Mouse (Mus musculus) urinary bladder, postnatal 14 days (tissue): ENCODE data around the gene Col8a2.

ENCODE experiments used
- DNase-seq: peaks from one replicate; pipeline ENCODE4 v3.0.0; 2021; ENCODE audit warnings: low spot score

Col8a2 gene

GRCm38 (mm10) chr4:126260520-126261201 is 25.9 kb upstream of the Col8a2 start:
- peak; percentile 87 for DNase-seq

GRCm38 (mm10) chr4:126261266-126261665 is 25.3 kb upstream of the Col8a2 start:
- DNase-seq: no peak

DNA sequence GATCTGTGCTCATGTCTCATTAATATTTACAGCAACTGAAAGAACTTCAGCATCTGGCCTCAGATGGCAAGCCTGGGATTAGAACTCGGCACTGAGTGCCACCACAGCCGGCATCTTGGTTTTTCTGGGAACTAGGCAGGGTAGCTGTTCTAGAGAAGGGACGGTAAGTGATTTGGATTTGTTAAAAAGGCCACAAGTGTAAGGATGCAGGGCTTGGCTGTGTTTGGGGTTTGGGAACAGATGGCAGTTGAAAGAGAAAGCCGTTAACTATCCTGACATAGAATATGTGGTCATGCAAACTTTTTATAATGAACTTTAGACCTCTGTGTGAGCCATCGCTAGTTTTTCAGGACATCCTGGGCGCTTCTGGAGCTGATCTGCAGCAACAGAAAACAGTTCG is 24.9 kb upstream of the Col8a2 start:
- no peak for DNase-seq

DNA sequence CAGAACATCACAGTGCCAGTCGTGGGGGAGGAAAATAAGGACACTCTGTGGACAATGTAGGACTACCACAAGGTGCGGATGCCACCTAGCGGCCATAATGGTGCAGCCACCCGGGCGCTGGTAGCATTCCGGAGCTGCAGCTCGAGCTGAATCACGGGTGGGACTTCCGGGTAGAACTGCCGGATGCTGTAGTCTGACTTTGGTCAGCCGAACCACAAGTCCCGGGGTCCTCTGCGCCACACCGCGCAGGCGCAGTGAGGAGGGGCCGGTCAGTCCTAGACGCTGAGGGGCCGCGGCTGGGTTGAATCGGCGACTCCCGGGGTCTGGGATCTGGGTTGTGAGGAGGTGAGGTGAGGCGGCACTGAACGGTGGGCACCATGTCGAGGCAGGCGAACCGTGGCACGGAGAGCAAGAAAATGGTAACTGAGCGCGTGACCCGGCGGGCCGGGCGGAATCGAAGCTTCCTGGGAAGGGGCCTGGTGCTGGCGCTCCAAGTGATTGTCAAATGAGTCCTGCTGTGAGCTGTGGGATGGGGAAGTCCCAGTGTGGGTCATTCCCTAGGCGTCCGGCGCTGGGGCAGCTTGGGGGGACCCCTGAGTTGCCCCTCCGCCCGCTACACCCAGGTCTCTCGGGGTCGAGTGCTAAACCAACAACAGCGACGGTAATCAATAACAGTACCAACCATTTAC is 24.3 kb upstream of the Col8a2 start, which contains the start of gene Trappc3:
Gene Trappc3, plus strand, starts transcription at position 207 of the 689 bp plus-strand sequence.
- peak; percentile 100 for DNase-seq

GRCm38 (mm10) chr4:126269292-126269691 is 17.3 kb upstream of the Col8a2 start:
- DNase-seq: no peak

- no peak for DNase-seq
These were observed 12.8 kb upstream of the Col8a2 start for GRCm38 (mm10) chr4:126273753-126274152.

DNA sequence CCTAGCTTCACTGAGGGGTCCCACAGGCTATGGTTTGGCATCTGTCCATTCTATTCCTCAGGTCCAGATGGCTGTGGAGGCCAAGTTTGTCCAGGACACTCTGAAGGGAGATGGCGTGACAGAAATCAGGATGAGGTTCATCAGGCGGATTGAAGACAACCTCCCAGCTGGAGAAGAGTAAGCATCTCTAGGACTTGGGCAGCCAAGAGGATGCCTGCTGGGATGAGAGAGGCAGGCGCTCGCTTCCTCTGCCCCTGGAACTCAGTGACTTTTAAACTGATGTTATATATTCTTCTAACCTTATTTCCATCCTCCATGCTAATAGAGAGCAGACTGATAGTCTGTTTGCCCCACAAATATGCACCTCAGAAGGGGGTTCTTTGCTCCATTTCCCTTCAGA is 11.5 kb upstream of the Col8a2 start:
- no peak for DNase-seq

DNA sequence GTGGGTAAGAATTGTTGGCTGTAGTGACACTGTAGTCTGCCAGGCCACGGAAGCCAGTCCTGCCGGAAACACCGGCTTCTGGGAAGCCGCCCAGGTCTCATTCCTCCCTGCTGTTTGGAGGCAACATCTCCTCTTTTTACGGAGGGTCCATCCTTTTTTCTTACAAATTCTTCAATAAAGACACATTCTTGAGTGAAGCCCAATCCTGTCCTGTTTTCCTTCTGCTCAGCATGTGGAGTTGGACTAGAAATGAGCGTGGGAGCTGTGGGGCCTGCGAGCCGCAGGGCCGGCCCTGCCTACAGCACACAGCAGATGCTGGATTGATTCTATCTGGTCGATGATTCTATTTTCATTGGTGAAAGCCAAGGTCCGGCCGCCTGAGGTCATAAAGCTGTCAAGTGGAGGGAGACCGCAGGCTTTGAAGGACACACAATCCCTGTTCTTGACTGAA is 10.9 kb upstream of the Col8a2 start:
- no peak for DNase-seq

- peak; percentile 63 for DNase-seq
These were observed 8.6 kb upstream of the Col8a2 start for GRCm38 (mm10) chr4:126277906-126278564.

DNA sequence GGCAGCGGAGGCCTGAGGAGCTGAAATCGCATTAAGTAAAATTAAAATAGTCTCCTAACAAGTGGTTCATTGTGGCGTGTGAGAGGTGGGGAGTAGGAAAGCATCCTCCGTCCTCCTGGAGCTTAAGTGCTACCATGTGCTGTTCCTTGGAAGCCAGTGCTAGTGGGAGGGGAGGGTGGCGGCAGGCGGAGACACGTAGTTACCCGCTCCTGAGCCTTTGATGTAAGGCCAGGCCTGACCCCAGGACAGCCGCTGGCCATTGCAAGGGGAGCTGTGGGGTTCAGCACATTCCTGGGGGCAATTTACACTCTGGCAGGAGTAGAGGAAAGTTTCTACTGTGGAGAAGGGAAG is 8.1 kb upstream of the Col8a2 start:
- DNase-seq: no peak

- no peak for DNase-seq
These were observed 7.6 kb upstream of the Col8a2 start for GRCm38 (mm10) chr4:126278961-126279360.

DNA sequence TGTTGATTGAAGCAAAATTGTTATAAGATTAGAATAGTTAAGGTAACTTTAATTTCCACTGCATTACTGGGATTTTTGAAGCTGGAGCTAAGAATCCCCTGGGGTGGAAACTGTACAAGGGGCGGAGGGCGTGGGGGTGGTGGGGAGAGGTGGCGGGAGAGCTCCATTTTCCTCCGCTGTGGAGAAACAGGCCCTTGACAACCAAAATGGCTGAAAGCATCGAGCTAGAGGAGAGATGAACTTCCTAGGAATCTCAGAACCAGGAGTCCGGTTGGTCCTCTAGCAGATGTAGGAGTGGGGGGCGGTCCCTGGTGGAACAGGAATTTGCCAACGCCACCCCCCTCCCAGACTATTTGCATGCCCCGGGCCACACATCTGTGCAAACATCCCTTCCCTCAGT is 4.9 kb upstream of the Col8a2 start:
- no peak for DNase-seq

GRCm38 (mm10) chr4:126283582-126283981 is 3.0 kb upstream of the Col8a2 start:
- no peak for DNase-seq

DNA sequence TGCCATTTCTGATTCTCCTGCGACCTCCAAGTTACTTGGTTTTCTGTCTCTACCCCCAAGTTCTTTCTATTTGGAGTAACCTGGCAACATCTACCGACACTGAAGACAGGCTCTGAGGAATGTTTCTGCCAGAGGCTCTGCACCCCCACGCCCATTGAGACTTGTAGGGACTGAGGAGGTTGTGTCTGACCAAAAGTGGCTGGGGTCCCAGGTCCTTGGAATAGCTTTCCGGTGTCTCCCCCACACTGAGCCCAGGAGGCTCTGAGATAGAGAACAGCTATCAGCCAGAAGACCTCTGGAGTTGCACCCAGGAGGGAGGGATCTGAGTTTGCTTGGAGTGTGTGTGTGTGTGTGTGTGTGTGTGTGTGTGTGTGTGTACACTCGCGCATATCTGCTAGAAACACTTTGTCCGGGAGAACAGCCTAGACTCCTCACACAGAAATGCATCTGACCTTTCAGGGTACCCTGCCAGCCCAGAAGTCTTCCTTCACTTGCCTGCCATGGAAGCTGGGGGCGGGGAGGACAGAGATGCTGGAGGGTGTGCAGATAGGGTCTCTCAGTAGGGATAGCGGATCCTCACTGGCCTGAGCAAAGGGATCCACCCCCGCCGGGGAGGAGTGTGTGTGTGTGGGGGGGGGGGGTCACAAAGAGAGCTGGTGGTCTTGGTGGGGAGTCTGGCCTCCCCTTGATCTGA is 856 bp downstream of the Col8a2 start:
- no peak for DNase-seq

- no peak for DNase-seq
These were observed 1.6 kb downstream of the Col8a2 start for GRCm38 (mm10) chr4:126288085-126288666.

DNA sequence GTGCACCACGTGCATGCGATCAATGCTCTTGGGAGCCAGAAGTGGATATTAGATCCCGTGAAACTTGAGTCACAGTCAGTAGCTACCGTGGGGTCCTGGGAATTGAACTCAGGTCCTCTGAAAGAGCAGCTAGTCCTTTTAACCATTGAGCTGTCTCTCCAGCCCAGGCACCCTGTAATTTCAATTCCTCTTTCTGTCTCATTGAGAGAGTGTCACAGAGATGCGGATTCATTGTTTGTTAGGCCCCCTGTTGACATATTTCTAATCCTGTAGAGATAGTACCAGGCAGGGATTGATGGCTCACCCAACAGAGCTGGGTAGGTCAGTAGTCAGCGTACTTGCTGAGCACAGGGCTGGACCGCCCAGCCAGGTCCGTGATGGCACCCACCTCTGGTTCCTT is 3.7 kb downstream of the Col8a2 start:
- DNase-seq: no peak

DNA sequence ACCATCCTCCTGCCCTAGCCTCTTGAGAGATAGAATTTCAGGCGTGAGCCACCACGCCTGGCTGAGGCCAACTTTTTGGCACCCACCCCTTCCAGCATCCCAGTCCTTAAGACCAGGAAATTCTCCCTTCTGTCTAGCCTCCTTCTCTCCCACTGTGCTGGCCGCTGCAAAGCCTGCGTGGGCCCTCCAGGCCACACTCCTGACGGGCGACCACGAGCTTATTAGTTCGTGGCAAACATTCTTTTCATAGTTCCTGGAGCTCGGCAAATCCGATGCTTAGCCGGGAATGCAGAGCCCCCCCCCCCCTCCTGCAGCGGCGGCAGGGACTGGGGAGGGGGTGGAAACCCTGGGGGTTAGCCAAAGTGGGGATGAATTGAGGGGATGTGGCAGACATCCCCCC is 4.6 kb downstream of the Col8a2 start:
- no peak for DNase-seq

GRCm38 (mm10) chr4:126295152-126295551 is 8.6 kb downstream of the Col8a2 start:
- DNase-seq: no peak

- no peak for DNase-seq
These were observed 9.3 kb downstream of the Col8a2 start for GRCm38 (mm10) chr4:126295937-126296336.

DNA sequence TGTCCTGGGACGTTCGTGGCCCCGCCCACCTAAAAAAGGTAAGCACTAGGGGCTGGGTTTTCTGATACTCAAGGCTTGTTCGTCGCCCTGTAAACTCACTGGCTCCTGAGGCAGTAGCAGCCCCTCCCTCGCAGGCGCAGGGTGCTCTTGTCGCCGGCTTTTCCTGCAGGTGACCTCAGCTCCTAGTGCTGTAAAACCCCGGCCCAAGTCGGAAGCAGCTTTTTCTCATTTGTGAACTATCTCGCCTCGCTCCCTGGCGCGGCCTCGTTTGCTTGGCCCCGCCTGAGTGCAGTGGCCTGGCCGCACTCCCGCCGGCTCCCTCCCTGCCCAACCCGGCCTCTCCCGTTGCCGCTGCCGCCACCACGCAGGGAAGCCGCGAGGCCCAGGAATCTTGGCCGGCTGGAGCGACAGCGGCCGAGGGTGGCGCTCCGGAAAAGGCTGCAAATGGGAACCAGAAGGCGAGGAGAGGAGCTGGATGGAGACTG is 10.1 kb downstream of the Col8a2 start:
- peak; percentile 74 for DNase-seq

- no peak for DNase-seq
These were observed 14.5 kb downstream of the Col8a2 start for GRCm38 (mm10) chr4:126300916-126301583.
